7 mouse cellular contexts compared by ENCODE assay signal in the genomic region with DNA sequence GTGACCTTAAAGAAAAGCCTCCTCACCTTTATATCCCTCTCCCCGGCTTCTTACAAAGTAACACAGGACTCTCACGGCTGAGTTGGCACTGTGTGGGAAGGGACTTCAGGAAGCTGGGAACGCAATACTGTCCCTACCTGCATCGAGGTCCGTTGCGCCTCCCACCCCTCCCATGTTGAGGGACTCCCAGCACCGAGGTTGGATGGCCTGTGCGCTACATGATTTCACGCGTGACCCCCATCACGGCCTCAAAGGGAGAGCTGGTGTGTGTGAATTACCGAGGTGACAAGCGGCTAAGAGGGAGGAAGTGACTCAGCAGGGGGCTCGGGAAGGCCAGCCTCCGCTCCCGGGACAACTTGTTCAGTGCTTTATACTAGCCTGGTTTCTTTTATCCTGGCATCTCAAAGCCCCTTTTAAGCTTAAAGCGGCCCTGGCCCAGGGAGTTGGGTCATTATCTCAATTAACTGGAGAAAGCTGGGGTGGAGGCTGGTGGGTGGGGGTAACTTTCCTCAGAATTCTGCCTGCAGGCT. TPM values are rescaled to one million over a fixed set of nuclear protein-coding genes. Genes with fewer than 3 reads are reported as not detected.
DNase-seq lines count a peak whose midpoint lies in the region; ATAC-seq lines count a peak whose summit lies in the region.

No protein-coding gene starts in this region.

- DNase-seq in right cerebral cortex, adult 18-20 months: peak; percentile 39
- no peak for DNase-seq in right cerebral cortex, postnatal 4 days
- DNase-seq in kidney, postnatal 10 days: peak; percentile 55
- peak; percentile 91 for DNase-seq in midbrain, embryonic 11.5 days (ENCODE audit: low spot score, missing footprints)
- no peak for DNase-seq in spleen, postnatal 10 days (ENCODE audit: low spot score in 2 of 2)
- DNase-seq in thymus, postnatal 10 days (ENCODE audit: low spot score in 2 of 2): no peak

- WGBS in forebrain, embryonic 15.5 days: 3% methylated on average over 17 of the region's 17 CpGs
- WGBS in midbrain, embryonic 11.5 days: 1% methylated on average over 17 of the region's 17 CpGs

- peaks cover 16% of the 10 kb centered on the region for H3K4me1 ChIP-seq in forebrain, embryonic 15.5 days
- peaks cover 19% of the 10 kb centered on the region; the same call in 1 of the 2 replicates for H3K4me1 ChIP-seq in midbrain, embryonic 11.5 days (ENCODE audit: control insufficient read depth, insufficient read depth, low read length)

- no peaks in the 10 kb centered on the region for H3K9me3 ChIP-seq in forebrain, embryonic 15.5 days
- no peaks in the 10 kb centered on the region for H3K9me3 ChIP-seq in midbrain, embryonic 11.5 days (ENCODE audit: control insufficient read depth, low read length)

- no peaks in the 10 kb centered on the region for H3K36me3 ChIP-seq in forebrain, embryonic 15.5 days
- H3K36me3 ChIP-seq in midbrain, embryonic 11.5 days (ENCODE audit: control insufficient read depth, insufficient read depth, low read length): no peaks in the 10 kb centered on the region

- no peak overlapping the region; the same call in 1 of the 2 replicates for H3K9ac ChIP-seq in forebrain, embryonic 15.5 days (replicated peaks)
- no peak overlapping the region for H3K9ac ChIP-seq in midbrain, embryonic 11.5 days (ENCODE audit: low read length)

- H3K27me3 ChIP-seq in forebrain, embryonic 15.5 days: peaks cover 20% of the 10 kb centered on the region
- H3K27me3 ChIP-seq in midbrain, embryonic 11.5 days (ENCODE audit: control insufficient read depth, insufficient read depth, low read length): peaks cover 30% of the 10 kb centered on the region

- peak overlapping the region; percentile 35 for H3K4me2 ChIP-seq in forebrain, embryonic 15.5 days (replicated peaks)
- peak overlapping the region; percentile 27; the same call in 1 of the 2 replicates for H3K4me2 ChIP-seq in midbrain, embryonic 11.5 days

- H3K4me3 ChIP-seq in forebrain, embryonic 15.5 days: peak overlapping the region; percentile 18
- no peak overlapping the region for H3K4me3 ChIP-seq in midbrain, embryonic 11.5 days (ENCODE audit: low read depth, low read length)

- no peak overlapping the region for H3K27ac ChIP-seq in forebrain, embryonic 15.5 days (replicated peaks)
- no peak overlapping the region for H3K27ac ChIP-seq in midbrain, embryonic 11.5 days (ENCODE audit: low read depth, low read length)

- ATAC-seq in forebrain, embryonic 15.5 days (replicated peaks): peak; percentile 38; the same call in 1 of the 2 replicates
- ATAC-seq in midbrain, embryonic 11.5 days (ENCODE audit: low FRiP score): no peak

RNA-seq across cellular contexts. Expression of a gene that starts 31.1 kb away (rescaled TPM):
- 6.6 and 6.9 TPM in 2 replicates for polyA plus RNA-seq in forebrain, embryonic 15.5 days (2015; fragmentation: Nextera tagmentation; extraction: Ambion mirVana)
- polyA plus RNA-seq in midbrain, embryonic 11.5 days (2014; fragmentation: Nextera tagmentation; extraction: Ambion mirVana): 26.4 and 28.6 TPM in 2 replicates

RNA-seq across cellular contexts. Expression of a gene that starts 39.9 kb away (rescaled TPM):
- polyA plus RNA-seq in forebrain, embryonic 15.5 days (2015; fragmentation: Nextera tagmentation; extraction: Ambion mirVana): 0.06 TPM in 1 of 2 replicates, not detected in the other
- 0.57 and 0.75 TPM in 2 replicates for polyA plus RNA-seq in midbrain, embryonic 11.5 days (2014; fragmentation: Nextera tagmentation; extraction: Ambion mirVana)

Comparison
In these comparisons a context has a peak if more than half of its experiments do, and no peak if none do; other contexts are left out.
1. DNase-seq: peak in right cerebral cortex, adult 18-20 months (single experiment), kidney, postnatal 10 days (single experiment) and midbrain, embryonic 11.5 days (single experiment); none in right cerebral cortex, postnatal 4 days (single experiment), spleen, postnatal 10 days (0 of 2) and thymus, postnatal 10 days (0 of 2).